Mouse (Mus musculus) neural tube, embryonic 10.5 days (tissue): Measurements from ENCODE around the gene Sowahd.
"Not testable (repeated sequence)": the region's sequence is repeated elsewhere in the genome, so short reads cannot be mapped to it uniquely, and the experiment has no call there.

Experiments used
- DNase-seq: peaks from one replicate; pipeline ENCODE4 v3.0.0-alpha.2; 2017; ENCODE audit warnings: low spot score; ENCODE audit errors: extremely low spot score

Sowahd gene

DNA sequence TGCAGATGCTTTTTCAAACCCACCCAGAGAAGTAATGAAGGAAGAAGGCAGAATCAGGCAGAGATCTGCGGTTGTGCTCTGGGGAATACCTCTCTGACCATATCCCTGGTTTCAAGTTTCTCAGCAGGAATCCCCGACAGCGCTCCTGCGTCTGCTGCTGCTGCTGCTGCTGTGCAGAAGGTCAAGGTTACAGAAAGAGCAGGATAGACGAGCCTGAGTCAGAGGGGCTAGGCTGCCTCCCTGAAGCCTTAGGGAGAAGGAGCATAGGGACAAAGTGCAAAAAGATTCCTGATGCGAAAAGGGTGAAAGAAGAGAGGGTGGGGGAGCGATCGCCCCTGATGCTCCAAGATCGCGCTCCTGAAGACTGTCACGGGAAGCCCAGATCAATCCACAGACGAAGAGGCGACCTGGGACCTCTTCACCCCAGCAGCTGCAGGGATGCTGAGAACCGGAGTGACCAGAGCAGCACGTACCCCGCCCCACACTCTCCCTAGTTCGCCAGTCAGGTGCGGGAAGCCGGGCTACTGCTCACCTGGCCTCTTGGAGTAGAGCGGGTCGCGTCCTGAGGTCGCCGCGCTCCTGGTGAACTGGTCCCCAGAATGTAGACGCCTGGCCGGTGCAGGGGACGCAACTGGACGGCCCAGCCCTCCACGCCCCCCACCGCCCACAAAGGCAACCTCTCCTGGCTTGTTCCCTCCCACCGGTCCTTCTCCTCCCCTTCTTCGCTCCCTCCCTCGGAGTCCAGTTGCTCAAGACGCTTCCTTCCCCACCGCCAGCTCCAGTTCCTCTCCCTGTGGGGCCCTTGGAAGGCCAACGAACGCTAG is at the start of gene Sowahd:
TSS of gene Sowahd (plus strand) at position 780 of the 824 bp plus-strand sequence.
- peak; percentile 31 for DNase-seq

GRCm38 (mm10) chrX:37013870-37014269 is 34.8 kb upstream of the Sowahd start:
- no peak for DNase-seq

GRCm38 (mm10) chrX:37018150-37018654 is 30.4 kb upstream of the Sowahd start:
- DNase-seq, result no peak

- no peak for DNase-seq
These were observed 29.6 kb upstream of the Sowahd start for GRCm38 (mm10) chrX:37019045-37019444.

DNA sequence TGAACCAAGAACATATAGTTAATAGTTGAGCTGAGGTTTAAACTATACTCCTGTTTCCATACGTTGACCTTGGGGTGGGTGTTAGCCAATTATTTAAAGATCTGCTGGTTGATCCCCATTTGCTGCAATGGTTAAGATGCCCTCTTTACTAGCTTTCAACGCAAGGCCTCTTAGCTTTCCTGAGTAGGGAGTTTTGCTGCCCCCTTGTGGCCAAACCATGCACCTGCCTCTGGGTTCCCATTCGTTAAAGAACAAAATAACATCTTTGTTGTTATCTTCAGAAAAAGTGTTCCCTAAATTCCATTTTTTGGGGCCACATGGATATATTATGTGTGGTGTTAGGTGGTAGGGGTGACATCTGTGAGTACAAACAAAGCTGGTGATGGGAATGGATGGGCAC is 26.0 kb upstream of the Sowahd start:
- peak; percentile 47 for DNase-seq

DNA sequence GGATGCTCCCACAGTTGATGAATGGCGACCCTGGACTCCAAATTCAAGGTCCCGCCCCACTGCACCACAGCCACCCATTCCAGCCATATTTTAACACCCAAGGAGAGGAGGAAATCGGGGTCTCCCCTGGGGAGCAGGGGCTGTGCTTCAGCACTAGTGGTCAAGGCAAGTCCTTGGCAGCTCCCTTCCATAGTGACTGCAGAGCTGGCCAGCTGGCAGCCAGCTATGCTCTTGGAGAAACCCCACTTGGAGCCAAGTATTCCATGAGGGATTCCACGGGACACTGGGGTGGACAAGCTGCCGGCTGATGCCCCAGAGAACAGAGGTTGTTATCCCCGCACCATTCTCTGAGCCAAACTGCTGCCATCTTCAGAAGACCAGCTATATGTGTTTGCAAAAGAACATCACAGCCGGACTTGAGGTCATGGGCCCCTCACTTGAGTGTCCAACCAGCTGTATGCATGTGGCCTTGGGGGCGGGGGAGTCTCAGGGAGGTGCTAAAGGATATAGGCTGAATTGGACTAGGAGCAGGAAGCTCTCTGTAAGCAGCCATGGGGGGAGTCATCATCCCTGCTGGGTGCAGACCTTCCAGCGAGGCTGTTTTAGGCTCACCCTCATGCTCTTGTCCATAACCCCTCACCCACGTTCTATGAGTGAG is 24.9 kb upstream of the Sowahd start:
- DNase-seq, result no peak

DNA sequence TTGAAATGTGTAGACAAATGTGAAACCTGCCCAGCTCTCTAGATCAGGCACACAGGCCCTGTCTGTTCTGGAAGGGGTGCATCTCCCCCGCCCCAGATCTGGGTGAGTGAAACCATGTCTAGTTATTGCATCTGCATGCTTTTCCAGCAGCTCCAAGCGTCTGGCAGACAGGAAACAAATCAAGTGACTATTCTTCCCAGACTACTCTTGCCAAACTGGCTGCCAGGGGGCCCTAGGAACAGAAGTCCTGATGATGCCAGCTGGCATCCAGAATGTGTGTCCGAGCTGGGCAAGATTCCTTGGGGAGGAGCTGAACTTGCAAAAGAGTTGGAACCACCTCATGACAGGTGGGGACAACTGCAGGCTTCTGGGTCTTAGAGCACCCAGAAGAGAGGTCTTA is 20.3 kb upstream of the Sowahd start:
- DNase-seq, result no peak

DNA sequence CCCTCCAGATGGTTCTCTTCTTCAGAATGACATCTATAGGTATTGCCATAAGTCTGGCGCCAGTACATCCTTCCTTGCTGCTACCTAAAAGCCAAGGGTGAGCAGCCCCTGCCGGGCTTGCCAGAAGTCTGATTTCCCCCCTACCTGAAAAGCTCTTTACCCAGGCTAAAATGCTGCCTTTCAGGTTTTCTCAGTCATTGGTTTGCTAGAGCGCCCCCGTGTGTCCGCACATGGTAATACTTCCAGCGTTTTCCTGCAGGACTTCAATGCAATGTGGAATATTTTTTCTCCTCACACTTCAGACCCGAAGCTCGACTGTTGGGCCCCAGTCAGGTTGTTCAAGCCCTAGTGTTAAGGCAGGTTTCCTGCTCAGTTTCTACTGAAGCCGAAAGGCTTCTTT is 5.9 kb upstream of the Sowahd start:
- peak; percentile 57 for DNase-seq

DNA sequence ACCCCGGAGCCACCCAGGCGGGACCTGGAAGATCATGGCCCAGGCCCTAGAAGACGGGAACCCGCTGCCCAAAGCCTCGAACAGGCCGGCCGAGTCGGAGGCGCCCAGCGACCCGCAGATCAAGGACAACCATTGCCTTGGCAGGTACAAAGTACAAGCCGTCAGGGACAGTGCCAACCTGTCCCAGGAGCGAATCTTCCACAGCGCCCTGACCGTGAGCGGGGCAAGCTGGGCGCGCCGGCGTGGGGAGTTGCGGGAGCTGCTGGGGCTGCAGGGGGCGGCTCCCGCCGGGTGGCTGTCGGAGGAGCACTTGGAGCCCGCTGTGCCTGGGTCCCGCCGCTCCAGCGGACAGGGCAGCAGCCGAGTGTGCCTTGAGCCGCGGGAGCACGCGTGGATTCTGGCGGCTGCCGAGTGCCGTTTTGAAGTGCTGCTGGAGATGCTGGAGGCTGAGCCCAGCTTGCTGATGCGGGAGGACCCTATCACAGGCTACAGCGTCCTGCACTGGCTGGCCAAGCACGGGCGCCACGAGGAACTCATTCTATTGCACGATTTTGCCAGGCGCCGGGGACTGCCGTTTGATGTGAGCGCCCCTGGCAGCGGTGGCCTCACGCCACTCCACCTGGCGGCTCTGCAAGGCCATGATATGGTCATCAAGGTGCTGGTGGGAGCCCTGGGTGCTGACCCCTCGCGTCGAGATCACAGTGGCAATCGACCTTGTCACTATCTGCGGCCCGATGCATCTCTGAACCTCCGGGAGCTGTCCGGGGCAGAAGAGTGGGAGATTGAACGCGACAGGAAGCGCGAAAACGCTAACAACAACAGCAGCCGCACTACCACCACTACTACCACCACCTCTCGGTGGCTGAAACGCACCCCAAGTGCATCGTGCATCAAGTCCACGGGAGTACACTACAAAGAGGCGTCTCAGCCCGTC is 512 bp downstream of the Sowahd start:
- peak; percentile 37 for DNase-seq

DNA sequence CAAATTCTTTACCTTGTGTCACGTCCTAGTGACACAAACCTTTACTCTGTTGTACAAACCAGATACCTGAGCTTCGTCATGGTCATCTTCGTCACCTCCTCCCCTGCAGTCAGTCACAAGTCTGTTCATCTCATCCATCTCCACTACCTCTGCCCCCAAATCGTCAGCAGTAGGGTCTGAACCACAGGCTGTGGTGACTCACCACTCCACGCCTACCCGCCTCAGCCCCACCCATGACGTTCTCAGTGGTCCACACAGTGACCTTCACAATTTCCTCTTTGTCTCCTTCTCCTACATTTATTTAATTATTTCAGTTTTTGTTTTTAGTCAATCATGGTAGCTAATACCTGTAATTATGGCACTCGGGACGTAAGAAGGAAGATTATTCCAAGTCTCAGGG is 15.3 kb downstream of the Sowahd start:
- DNase-seq, result no peak

- no peak for DNase-seq
These were observed 18.7 kb downstream of the Sowahd start for GRCm38 (mm10) chrX:37067299-37067698.

GRCm38 (mm10) chrX:37068766-37069165 is 20.1 kb downstream of the Sowahd start:
- DNase-seq, result no peak

- DNase-seq, result peak; percentile 58
These were observed 25.7 kb downstream of the Sowahd start for GRCm38 (mm10) chrX:37074262-37074892.

GRCm38 (mm10) chrX:37076651-37077050 is 28.0 kb downstream of the Sowahd start:
- no peak for DNase-seq

GRCm38 (mm10) chrX:37080345-37080744 is 31.7 kb downstream of the Sowahd start:
- DNase-seq, result not testable (repeated sequence)

- no peak for DNase-seq
These were observed 32.5 kb downstream of the Sowahd start for GRCm38 (mm10) chrX:37081194-37081593.

DNA sequence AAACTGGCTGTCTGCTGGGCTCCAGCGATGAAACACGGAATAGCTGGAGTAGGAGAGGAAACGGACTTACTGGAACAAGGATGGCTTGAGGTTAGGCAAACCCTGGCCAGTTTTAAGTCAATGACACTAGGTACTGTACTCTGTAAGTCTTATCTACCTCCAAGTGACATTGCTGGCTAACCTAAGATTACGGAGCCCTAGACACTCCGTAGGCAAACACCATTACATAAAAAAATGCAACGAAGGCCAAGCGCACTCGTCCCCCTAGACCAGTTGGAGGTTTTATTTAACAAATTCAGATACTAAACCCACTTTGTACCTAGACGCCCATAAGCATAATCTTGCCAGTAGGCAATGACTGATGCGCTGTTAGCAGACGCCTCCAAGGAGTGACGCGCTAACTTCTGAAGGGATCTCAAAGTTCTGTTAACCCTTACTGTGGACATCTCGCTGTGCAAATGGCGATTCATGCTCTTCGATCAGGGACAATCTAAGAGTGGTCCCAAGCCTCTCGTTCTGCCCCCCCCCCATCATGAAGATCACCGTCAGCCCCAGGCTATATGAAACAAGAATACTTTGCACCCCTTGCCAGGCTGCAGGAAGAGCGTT is 35.8 kb downstream of the Sowahd start:
- DNase-seq, result no peak

- peak; percentile 79 for DNase-seq
These were observed 36.4 kb downstream of the Sowahd start, which contains the start of gene Rpl39 for GRCm38 (mm10) chrX:37084927-37085660. Rpl39 (minus strand) TSS chrX:37085402.

DNA sequence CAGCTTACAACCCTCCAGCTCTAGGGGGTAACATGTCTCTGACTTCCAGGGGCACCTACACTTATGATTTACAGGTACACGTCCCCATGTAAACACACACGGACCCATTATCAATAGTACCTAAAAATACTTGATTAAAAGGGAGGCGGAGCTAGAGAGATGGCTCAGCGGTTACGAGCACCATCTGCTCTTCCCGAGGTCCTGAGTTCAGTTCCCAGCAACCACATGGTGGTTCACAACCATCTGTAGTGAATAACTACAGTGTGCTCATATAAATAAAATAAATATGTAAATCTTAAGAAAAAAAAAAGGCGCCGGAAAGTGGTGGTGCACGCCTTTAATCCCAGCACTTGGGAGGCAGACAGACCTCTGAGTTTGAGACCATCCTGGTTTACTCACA is 37.0 kb downstream of the Sowahd start:
- DNase-seq, result no peak

GRCm38 (mm10) chrX:37088778-37089177 is 40.1 kb downstream of the Sowahd start:
- DNase-seq, result no peak
